Mouse (Mus musculus) MEL (cell line): Measurements from ENCODE around the gene Lamp1. TPM values are rescaled to one million over a fixed set of nuclear protein-coding genes. Genes with fewer than 3 reads are reported as not detected.

ENCODE experiments used
- DNase-seq: peaks from one replicate; pipeline ENCODE4 v3.0.0; 2011; ENCODE audit warnings: low read depth, low spot score
- H3K27ac ChIP-seq: 2 replicates; pipeline ENCODE4 v1.5.1; 2012; ENCODE audit warnings: low read depth, mild to moderate bottlenecking, control low read depth, low read length, moderate library complexity; ENCODE audit not compliant: control insufficient read depth
- H3K27me3 ChIP-seq, 2 experiments: fragments of 150-350 bp in 1 of 2; sonication (generic) in 1 of 2; 2 replicates each; pipeline ENCODE4 v1.6.1; 2012; ENCODE audit warnings: low read length in 2 of 2, mild to moderate bottlenecking in 2 of 2, improper control_type of control experiment in 1 of 2, moderate library complexity in 1 of 2; ENCODE audit not compliant: insufficient read depth in 2 of 2, control insufficient read depth in 1 of 2
- H3K36me3 ChIP-seq, 2 experiments: 2 replicates each; pipeline ENCODE4 v1.6.1; 2012 to 2014; ENCODE audit warnings: low read length in 2 of 2, improper control_type of control experiment in 1 of 2, inconsistent platforms in 1 of 2, mild to moderate bottlenecking in 1 of 2; ENCODE audit not compliant: insufficient read depth in 2 of 2, control insufficient read depth in 1 of 2
- H3K4me1 ChIP-seq, 2 experiments: fragments of 150-350 bp in 1 of 2; sonication (generic) in 1 of 2; 2 replicates each; pipeline ENCODE4 v1.6.1; 2012; ENCODE audit warnings: low read length in 2 of 2, improper control_type of control experiment in 1 of 2, mild to moderate bottlenecking in 1 of 2; ENCODE audit not compliant: insufficient read depth in 2 of 2, control insufficient read depth in 1 of 2
- H3K4me3 ChIP-seq, 2 experiments: fragments of 150-350 bp in 1 of 2; sonication (generic) in 1 of 2; 2 replicates each; pipeline ENCODE4 v1.5.1; 2012; ENCODE audit warnings: low read depth in 2 of 2, low read length in 2 of 2, mild to moderate bottlenecking in 2 of 2, moderate library complexity in 2 of 2, control low read depth in 1 of 2, improper control_type of control experiment in 1 of 2; ENCODE audit not compliant: control insufficient read depth in 1 of 2, insufficient read depth in 1 of 2
- H3K79me2 ChIP-seq: 2 replicates; pipeline ENCODE4 v1.6.1; 2012; ENCODE audit warnings: mild to moderate bottlenecking, low read length, moderate library complexity; ENCODE audit not compliant: control insufficient read depth, poor library complexity, insufficient read depth
- H3K9ac ChIP-seq: 2 replicates; pipeline ENCODE4 v1.6.1; 2012; ENCODE audit warnings: low read depth, mild to moderate bottlenecking, control low read depth, low read length, moderate library complexity; ENCODE audit not compliant: control insufficient read depth, poor library complexity, severe bottlenecking
- H3K9me3 ChIP-seq: fragments of 150-350 bp; sonication (generic); replicated peaks from 2 replicates; pipeline ENCODE4 v1.6.1; 2012; ENCODE audit warnings: mild to moderate bottlenecking, low read length, improper control_type of control experiment, moderate library complexity; ENCODE audit not compliant: insufficient read depth
- BHLHE40 ChIP-seq: IDR thresholded peaks from 2 replicates; pipeline ENCODE4 v1.6.1; 2012; ENCODE audit warnings: low read depth, mild to moderate bottlenecking, inconsistent platforms, low read length, improper control_type of control experiment, borderline replicate concordance
- GATA1 ChIP-seq: IDR thresholded peaks from 2 replicates; pipeline ENCODE4 v1.6.1; 2011; ENCODE audit warnings: low read depth, low read length, improper control_type of control experiment
- MAFK ChIP-seq: IDR thresholded peaks from 2 replicates; pipeline ENCODE4 v1.6.1; 2011; ENCODE audit warnings: low read depth, mild to moderate bottlenecking, low read length, improper control_type of control experiment, borderline replicate concordance
- MAX ChIP-seq: IDR thresholded peaks from 2 replicates; pipeline ENCODE4 v1.6.1; 2011; ENCODE audit warnings: low read length, improper control_type of control experiment
- MYC ChIP-seq: IDR thresholded peaks from 2 replicates; pipeline ENCODE4 v1.6.1; 2011; ENCODE audit warnings: low read depth, mild to moderate bottlenecking, low read length, improper control_type of control experiment, moderate library complexity
- NELFE ChIP-seq: IDR thresholded peaks from 2 replicates; pipeline ENCODE4 v1.6.1; 2011; ENCODE audit warnings: low read depth, low read length, improper control_type of control experiment
- NRF1 ChIP-seq: IDR thresholded peaks from 2 replicates; pipeline ENCODE4 v1.6.1; 2014; ENCODE audit warnings: low read depth, mild to moderate bottlenecking, inconsistent platforms, low read length, improper control_type of control experiment, moderate library complexity; ENCODE audit not compliant: poor library complexity, insufficient read depth, severe bottlenecking
- POLR2AphosphoS2 ChIP-seq: IDR thresholded peaks from 2 replicates; pipeline ENCODE4 v1.6.1; 2011; ENCODE audit warnings: low read length, improper control_type of control experiment
- POLR2AphosphoS5 ChIP-seq: IDR thresholded peaks from 2 replicates; pipeline ENCODE4 v1.6.1; 2012; ENCODE audit warnings: low read depth, borderline replicate concordance, mild to moderate bottlenecking, inconsistent platforms, low read length, moderate library complexity, mixed read lengths
- RCOR1 ChIP-seq: IDR thresholded peaks from 2 replicates; pipeline ENCODE4 v1.6.1; 2012; ENCODE audit warnings: low read depth, mild to moderate bottlenecking, inconsistent platforms, low read length, improper control_type of control experiment
- TBP ChIP-seq: IDR thresholded peaks from 2 replicates; pipeline ENCODE4 v1.8.0; 2011; ENCODE audit warnings: low read depth, low read length, improper control_type of control experiment
- USF1 ChIP-seq: IDR thresholded peaks from 2 replicates; pipeline ENCODE4 v1.6.1; 2014; ENCODE audit warnings: low read depth, mild to moderate bottlenecking, inconsistent platforms, low read length, improper control_type of control experiment, moderate library complexity
- ZKSCAN1 ChIP-seq: IDR thresholded peaks from 2 replicates; pipeline ENCODE4 v1.6.1; 2012; ENCODE audit warnings: low read depth, mild to moderate bottlenecking, inconsistent platforms, low read length, improper control_type of control experiment, moderate library complexity
- ZNF384 ChIP-seq: IDR thresholded peaks from 2 replicates; pipeline ENCODE4 v1.6.1; 2012; ENCODE audit warnings: low read depth, mild to moderate bottlenecking, inconsistent platforms, low read length, improper control_type of control experiment
- polyA plus RNA-seq, 2 experiments: library from polyadenylated mRNA; stranded (reverse) in 1 of 2; unstranded in 1 of 2; fragments of >175 nt in 1 of 2; fragments of >200 nt in 1 of 2; gene quantifications; 2 replicates each; pipeline versions ENCODE4 v1.2.1 to v1.2.4; 2012; ENCODE audit warnings: low replicate concordance in 2 of 2, low read depth in 1 of 2; ENCODE audit not compliant: insufficient read length in 2 of 2, insufficient read depth in 1 of 2, missing spikeins in 1 of 2
- total RNA-seq: library from RNA; depleted of rRNA; stranded (reverse); fragments of 300-350 nt; gene quantifications from 2 replicates; pipeline ENCODE4 v1.2.3, GENCODE M21; 2012

The Lamp1 gene
- total and polyA plus RNA-seq, 3 experiments, result 109 to 233 (median 191) TPM

GRCm38 (mm10) chr8:13117096-13117495, 41.9 kb upstream of the Lamp1 start:
- no peaks in the 10 kb centered on the region for H3K27me3 ChIP-seq
- no peak overlapping the region for H3K9ac ChIP-seq
- no peak for TF ChIP-seq USF1
- TF ChIP-seq MAFK, result no peak
- no peak for TF ChIP-seq NELFE
- TF ChIP-seq BHLHE40, result no peak
- TF ChIP-seq NRF1, result no peak
- no peak for TF ChIP-seq MAX
- TF ChIP-seq ZKSCAN1, result no peak
- no peak for TF ChIP-seq TBP
- no peak for TF ChIP-seq POLR2AphosphoS5
- TF ChIP-seq MYC, result no peak
- TF ChIP-seq, all 39 proteins: peak for 0
- H3K9me3 ChIP-seq, result no peaks in the 10 kb centered on the region
- H3K36me3 ChIP-seq, result peaks cover 6 to 23% of the 10 kb centered on the region in 2 experiments
- H3K4me3 ChIP-seq, result no peak overlapping the region
- H3K79me2 ChIP-seq, result peaks cover 7% of the 10 kb centered on the region
- no peak overlapping the region for H3K27ac ChIP-seq
- peaks cover 16 to 26% of the 10 kb centered on the region in 2 experiments for H3K4me1 ChIP-seq
- no peak for DNase-seq

- Histone ChIP-seq H3K9me3 (no peaks in the 10 kb centered on the region), H3K79me2 (no peaks in the 10 kb centered on the region; the same call in 1 of the 2 replicates), H3K4me3 (no peak overlapping the region), H3K36me3 (peaks cover 3 to 37% of the 10 kb centered on the region in 2 experiments), H3K27me3 (no peaks in the 10 kb centered on the region), H3K9ac (no peak overlapping the region), H3K27ac (no peak overlapping the region), H3K4me1 (peaks cover 26 to 40% of the 10 kb centered on the region in 2 experiments)
- TF ChIP-seq RCOR1, result no peak
- no peak for TF ChIP-seq POLR2AphosphoS2
- 0 out of 2 replicates have a peak, but pooled peaks have one; percentile 12 for TF ChIP-seq ZNF384
- no peak for TF ChIP-seq GATA1
- TF ChIP-seq NRF1, result no peak
- DNase-seq, result no peak
These were observed 40.4 kb upstream of the Lamp1 start for GRCm38 (mm10) chr8:13118516-13118915.
